Mouse (Mus musculus) forebrain, embryonic 15.5 days (tissue): ENCODE results near the gene Astn1. TPM values are rescaled to one million over a fixed set of nuclear protein-coding genes. Genes with fewer than 3 reads are reported as not detected.
A peak's percentile ranks its signal among the peaks of the same experiment; 100 is the strongest.

Experiments
- ATAC-seq: fragments of 200-750 bp; cut with Nextera tagmentation; replicated peaks from 2 replicates; pipeline ENCODE4 v1.8.0; 2017; ENCODE audit warnings: mild to moderate bottlenecking, moderate TSS enrichment, moderate library complexity
- H3K27ac ChIP-seq: fragments of 300-500 bp; sonication (generic); replicated peaks from 2 replicates; pipeline ENCODE4 v1.5.1; 2015; ENCODE audit warnings: mild to moderate bottlenecking, inconsistent platforms
- H3K27me3 ChIP-seq: fragments of 300-500 bp; sonication (generic); 2 replicates; pipeline ENCODE4 v1.6.1; 2015; ENCODE audit warnings: inconsistent platforms
- H3K36me3 ChIP-seq: fragments of 300-500 bp; sonication (generic); 2 replicates; pipeline ENCODE4 v1.6.1; 2015; ENCODE audit warnings: mild to moderate bottlenecking, inconsistent platforms
- H3K4me1 ChIP-seq: fragments of 300-500 bp; sonication (generic); 2 replicates; pipeline ENCODE4 v1.6.1; 2015; ENCODE audit warnings: inconsistent platforms
- H3K4me2 ChIP-seq: fragments of 300-500 bp; sonication (generic); replicated peaks from 2 replicates; pipeline ENCODE4 v1.6.1; 2015; ENCODE audit warnings: mild to moderate bottlenecking, inconsistent platforms
- H3K4me3 ChIP-seq: fragments of 300-500 bp; sonication (generic); 2 replicates; pipeline ENCODE4 v1.5.1; 2015; ENCODE audit warnings: mild to moderate bottlenecking, inconsistent platforms
- H3K9ac ChIP-seq: fragments of 300-500 bp; sonication (generic); replicated peaks from 2 replicates; pipeline ENCODE4 v1.6.1; 2015; ENCODE audit warnings: mild to moderate bottlenecking, inconsistent platforms
- H3K9me3 ChIP-seq: fragments of 300-500 bp; sonication (generic); 2 replicates; pipeline ENCODE4 v1.6.1; 2016; ENCODE audit warnings: inconsistent platforms
- WGBS: fragments of 180-500 bp; shearing (Covaris S2); methylation state at CpG from one replicate; pipeline ENCODE4 v1.1.7; 2015; ENCODE audit warnings: mixed read lengths; 5-methylcytosine and 5-hydroxymethylcytosine counted together
- microRNA counts: library from miRNA; unstranded; fragments of <30 nt; microRNA quantifications from one replicate; lab custom pipeline; 2016
- microRNA-seq: library from miRNA; unstranded; fragments of <30 nt; microRNA quantifications from one replicate; pipeline ENCODE4, GENCODE M21; 2016
- polyA plus RNA-seq: library from polyadenylated mRNA; unstranded; fragments of >200 nt; fragmentation: Nextera tagmentation; extraction: Ambion mirVana; gene quantifications from 2 replicates; pipeline ENCODE4 v1.2.1, GENCODE M21; 2015

Astn1 gene
- polyA plus RNA-seq, 1 experiment from 2014 or later = 35.2 TPM

- no peak overlapping the region for H3K9ac ChIP-seq
- no peak overlapping the region for H3K4me3 ChIP-seq
- no peaks in the 10 kb centered on the region for H3K9me3 ChIP-seq
- no peak overlapping the region for H3K27ac ChIP-seq
- H3K27me3 ChIP-seq = no peaks in the 10 kb centered on the region
- 84% methylated on average over 1 of the region's 1 CpGs for WGBS
- no peaks in the 10 kb centered on the region for H3K36me3 ChIP-seq
- no peaks in the 10 kb centered on the region for H3K4me1 ChIP-seq
- ATAC-seq = no peak
- no peak overlapping the region for H3K4me2 ChIP-seq
Observed at GRCm38 (mm10) chr1:158701336-158701735, 339.3 kb downstream of the Astn1 start.

GRCm38 (mm10) chr1:158713301-158714095, 351.4 kb downstream of the Astn1 start:
- H3K4me3 ChIP-seq = no peak overlapping the region
- no peaks in the 10 kb centered on the region for H3K27me3 ChIP-seq
- no peak overlapping the region for H3K4me2 ChIP-seq
- peak; percentile 64; the same call in 1 of the 2 replicates for ATAC-seq
- no peaks in the 10 kb centered on the region for H3K4me1 ChIP-seq
- H3K36me3 ChIP-seq = no peaks in the 10 kb centered on the region
- H3K9me3 ChIP-seq = no peaks in the 10 kb centered on the region
- 52% methylated on average over 5 of the region's 5 CpGs for WGBS
- no peak overlapping the region for H3K9ac ChIP-seq
- no peak overlapping the region for H3K27ac ChIP-seq

DNA sequence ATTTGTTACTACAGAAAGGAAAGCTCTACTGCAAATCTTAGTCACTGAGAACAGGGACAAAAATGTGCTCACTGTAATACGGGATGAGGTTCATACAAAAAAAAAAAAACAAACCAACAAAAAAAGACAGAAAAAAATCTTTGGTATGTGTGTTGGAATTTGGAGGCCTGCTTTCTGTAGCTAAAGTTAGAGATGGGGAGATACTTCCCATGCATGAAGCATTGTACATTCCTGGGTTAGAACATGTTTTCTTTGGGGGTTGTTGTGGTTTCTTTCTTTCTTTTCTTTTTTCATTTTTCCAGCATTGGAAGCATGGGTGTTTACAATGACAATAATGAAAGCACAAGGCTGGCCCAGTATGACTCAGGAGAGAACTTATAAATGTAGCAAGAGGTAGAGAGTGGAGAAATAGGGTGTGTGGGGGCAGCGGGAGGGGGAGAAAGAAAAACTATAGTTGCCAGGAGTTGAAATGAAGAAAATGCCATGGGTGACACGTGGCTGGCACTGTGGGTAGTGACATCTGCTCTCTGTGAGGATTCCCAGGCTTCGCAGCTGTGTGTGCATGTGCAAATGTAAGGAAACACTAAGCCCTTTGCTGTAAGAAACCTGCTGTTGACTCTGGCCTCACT, 370.9 kb downstream of the Astn1 start:
- H3K4me2 ChIP-seq = no peak overlapping the region
- no peaks in the 10 kb centered on the region for H3K27me3 ChIP-seq
- H3K4me1 ChIP-seq = no peaks in the 10 kb centered on the region
- no peaks in the 10 kb centered on the region for H3K36me3 ChIP-seq
- H3K9ac ChIP-seq = no peak overlapping the region
- H3K4me3 ChIP-seq = no peak overlapping the region
- WGBS = 66% methylated on average over 4 of the region's 4 CpGs
- no peak for ATAC-seq
- H3K27ac ChIP-seq = 0 out of 2 replicates have a peak overlapping the region, but pooled peaks have one; percentile 8
- no peaks in the 10 kb centered on the region for H3K9me3 ChIP-seq

GRCm38 (mm10) chr1:158739132-158739919, 377.3 kb downstream of the Astn1 start:
- no peaks in the 10 kb centered on the region for H3K36me3 ChIP-seq
- H3K27me3 ChIP-seq = no peaks in the 10 kb centered on the region
- H3K4me2 ChIP-seq = no peak overlapping the region
- H3K4me1 ChIP-seq = peaks cover 13% of the 10 kb centered on the region; the same call in 1 of the 2 replicates
- H3K9ac ChIP-seq = no peak overlapping the region
- no peak overlapping the region for H3K4me3 ChIP-seq
- ATAC-seq = peak; percentile 35; the same call in 1 of the 2 replicates
- H3K27ac ChIP-seq = peak overlapping the region; percentile 69
- 23% methylated on average over 5 of the region's 5 CpGs for WGBS
- H3K9me3 ChIP-seq = no peaks in the 10 kb centered on the region

DNA sequence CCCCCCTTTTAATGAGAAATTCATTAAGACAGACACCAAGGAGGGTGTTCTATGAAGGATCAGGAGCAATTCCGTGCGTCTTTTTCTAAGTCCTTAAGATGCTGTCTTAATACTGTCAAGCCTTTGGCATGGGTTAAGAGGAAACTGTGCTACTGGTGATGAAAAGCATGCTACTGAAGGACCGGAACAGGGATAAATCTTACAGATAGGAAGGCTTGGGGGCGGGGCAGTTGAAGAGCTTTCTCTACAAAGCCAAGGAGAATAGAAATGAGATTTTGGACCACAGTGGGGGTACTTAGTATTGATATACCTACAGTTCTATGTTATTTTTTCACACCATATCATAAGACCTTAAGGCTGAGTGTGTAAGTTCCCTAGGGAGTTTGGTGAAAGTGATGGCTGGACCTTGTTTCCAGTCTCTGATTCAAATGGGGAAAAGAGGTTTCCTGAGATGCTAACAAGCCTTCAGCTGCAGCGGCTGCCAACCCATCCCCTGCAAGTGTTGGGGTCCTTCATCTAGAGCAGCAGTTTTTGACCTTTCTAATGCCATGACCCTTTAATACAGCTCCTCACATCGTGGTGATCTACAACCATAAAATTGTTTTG, 378.2 kb downstream of the Astn1 start:
- Histone ChIP-seq H3K27me3 (no peaks in the 10 kb centered on the region), H3K4me2 (no peak overlapping the region), H3K4me3 (no peak overlapping the region), H3K4me1 (peaks cover 13% of the 10 kb centered on the region; the same call in 1 of the 2 replicates), H3K27ac (peak overlapping the region; percentile 20), H3K36me3 (no peaks in the 10 kb centered on the region), H3K9ac (no peak overlapping the region), H3K9me3 (no peaks in the 10 kb centered on the region)
- WGBS = 76% methylated on average over 6 of the region's 6 CpGs
- no peak for ATAC-seq

DNA sequence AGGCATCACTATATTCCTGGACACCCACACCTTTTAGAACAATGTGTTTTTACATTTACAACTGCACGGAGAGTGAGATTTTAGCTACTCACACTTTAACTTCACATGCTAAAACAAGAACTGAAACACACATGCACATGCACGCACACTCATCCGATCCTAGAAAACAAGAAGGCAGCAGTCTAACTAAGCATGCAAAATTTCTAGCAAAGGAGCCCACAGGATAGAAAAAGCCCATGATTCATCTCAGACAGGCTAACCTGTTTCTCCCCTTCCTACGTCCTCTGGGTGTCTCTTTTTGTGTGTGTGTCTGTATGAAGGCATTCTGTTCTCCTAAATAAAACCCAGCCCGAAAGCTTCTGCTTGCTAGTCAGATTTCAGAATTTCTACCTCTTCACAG, 378.9 kb downstream of the Astn1 start:
- 88% methylated on average over 5 of the region's 5 CpGs for WGBS
- Histone ChIP-seq H3K27me3 (no peaks in the 10 kb centered on the region), H3K36me3 (no peaks in the 10 kb centered on the region), H3K27ac (peak overlapping the region; percentile 20; the same call in 1 of the 2 replicates), H3K9ac (no peak overlapping the region), H3K4me1 (peaks cover 13% of the 10 kb centered on the region; the same call in 1 of the 2 replicates), H3K4me2 (no peak overlapping the region), H3K9me3 (no peaks in the 10 kb centered on the region), H3K4me3 (no peak overlapping the region)
- ATAC-seq = no peak

MicroRNAs encoded within 50 kb of the gene (microRNA counts, 519-probe panel; counts per million panel counts)
- 2,599 counts per million, percentile 59 among the panel's probes with 10 or more counts for microRNA mmu-miR-488 (lab: Ali Mortazavi, UCI)

Small RNA genes lying within 50 kb of the gene (microRNA-seq; reads per million reads assigned to microRNA genes)
- 195 reads per million, percentile 63 among the genes with 10 or more reads in this experiment for gene Mir488

Other genes with a start within 250 kb of the Astn1 start
- gene Brinp2, start 5.9 kb upstream of the Astn1 start, polyA plus RNA-seq = 42.0 and 43.9 TPM in 2 replicates